Mouse (Mus musculus): ENCODE measurements at regions not wholly inside any gene's neighbourhood (a gene's known extent, or its start where the extent isn't known, plus 50 kb on each side); places are given as distances from the start of the nearest gene placed in this dataset.

- in situ Hi-C loops (cut with MboI, MseI), result no loop called here
These were observed 76.8 kb upstream of the Crbn start for GRCm38 (mm10) chr6:106876690-106877089.

GRCm38 (mm10) chr6:106891879-106892638 is 92.2 kb upstream of the Crbn start:
- in situ Hi-C loops (cut with MboI, MseI), result no loop called here

GRCm38 (mm10) chr6:106892639-106892934 is 92.7 kb upstream of the Crbn start:
- in situ Hi-C loops (cut with MboI, MseI), result no loop called here

GRCm38 (mm10) chr6:106903953-106904683 is 104.2 kb upstream of the Crbn start:
- in situ Hi-C loops (cut with MboI, MseI), result no loop called here

- in situ Hi-C loops (cut with MboI, MseI), result no loop called here
These were observed 115.2 kb upstream of the Crbn start for GRCm38 (mm10) chr6:106915121-106915520.

GRCm38 (mm10) chr6:106916683-106917289 is 116.9 kb upstream of the Crbn start:
- in situ Hi-C loops (cut with MboI, MseI), result no loop called here

GRCm38 (mm10) chr6:106920951-106921350 is 121.1 kb upstream of the Crbn start:
- in situ Hi-C loops (cut with MboI, MseI), result no loop called here

- in situ Hi-C loops (cut with MboI, MseI), result no loop called here
These were observed 125.6 kb upstream of the Crbn start for GRCm38 (mm10) chr6:106925486-106925885.

- in situ Hi-C loops (cut with MboI, MseI), result no loop called here
These were observed 133.7 kb upstream of the Crbn start for GRCm38 (mm10) chr6:106933584-106933983.

GRCm38 (mm10) chr6:106946227-106946927 is 146.5 kb upstream of the Crbn start:
- in situ Hi-C loops (cut with MboI, MseI), result no loop called here

GRCm38 (mm10) chr6:106950909-106951308 is 151.0 kb upstream of the Crbn start:
- in situ Hi-C loops (cut with MboI, MseI), result no loop called here

GRCm38 (mm10) chr6:106961320-106961719 is 161.4 kb upstream of the Crbn start:
- in situ Hi-C loops (cut with MboI, MseI), result no loop called here

- in situ Hi-C loops (cut with MboI, MseI), result no loop called here
These were observed 164.5 kb upstream of the Crbn start for GRCm38 (mm10) chr6:106964337-106964736.

- in situ Hi-C loops (cut with MboI, MseI), result loop anchor here in 1 of 2 experiments (25.0 kb wide), 1 partner anchor 1362 kb away; no protein-coding TSS in a partner anchor
These were observed 175.6 kb upstream of the Crbn start for GRCm38 (mm10) chr6:106975439-106975838.

GRCm38 (mm10) chr6:106978721-106979120 is 178.8 kb upstream of the Crbn start:
- in situ Hi-C loops (cut with MboI, MseI), result loop anchor here in 1 of 2 experiments (25.0 kb wide), 1 partner anchor 1359 kb away; no protein-coding TSS in a partner anchor

- in situ Hi-C loops (cut with MboI, MseI), result loop anchor here in 1 of 2 experiments (25.0 kb wide), 1 partner anchor 1358 kb away; no protein-coding TSS in a partner anchor
These were observed 179.9 kb upstream of the Crbn start for GRCm38 (mm10) chr6:106979755-106980154.

GRCm38 (mm10) chr6:106980188-106980587 is 180.3 kb upstream of the Crbn start:
- in situ Hi-C loops (cut with MboI, MseI), result loop anchor here in 1 of 2 experiments (25.0 kb wide), 1 partner anchor 1357 kb away; no protein-coding TSS in a partner anchor

GRCm38 (mm10) chr6:106981232-106981631 is 181.4 kb upstream of the Crbn start:
- in situ Hi-C loops (cut with MboI, MseI), result loop anchor here in 1 of 2 experiments (25.0 kb wide), 1 partner anchor 1356 kb away; no protein-coding TSS in a partner anchor

GRCm38 (mm10) chr6:106985132-106985801 is 185.4 kb upstream of the Crbn start:
- in situ Hi-C loops (cut with MboI, MseI), result loop anchor here in 1 of 2 experiments (25.0 kb wide), 1 partner anchor 1352 kb away; no protein-coding TSS in a partner anchor

GRCm38 (mm10) chr6:106991586-106991985 is 191.7 kb upstream of the Crbn start:
- in situ Hi-C loops (cut with MboI, MseI), result loop anchor here (10.0 to 25.0 kb wide), 2 partner anchors 1346 to 1763 kb away; no protein-coding TSS in a partner anchor

Data from T-helper 17 cell (primary cell).